Mouse (Mus musculus) thymus, adult 2 months (tissue): ENCODE data around the gene Klf17.

Experiments used
- CTCF ChIP-seq: fragments of 200-500 bp; IDR thresholded peaks from 2 replicates; pipeline ENCODE4 v1.5.1; 2012; ENCODE audit warnings: mild to moderate bottlenecking, control low read depth, low read length, moderate library complexity, borderline replicate concordance; ENCODE audit not compliant: control insufficient read depth, poor library complexity, insufficient read depth; ENCODE audit errors: extremely low read depth
- POLR2A ChIP-seq: fragments of 200-500 bp; IDR thresholded peaks from 2 replicates; pipeline ENCODE4 v1.6.1; 2012; ENCODE audit warnings: mild to moderate bottlenecking, low read length, control low read depth, moderate library complexity; ENCODE audit not compliant: control insufficient read depth, poor library complexity, insufficient read depth; ENCODE audit errors: extremely low read depth

- no peak for TF ChIP-seq CTCF
- no peak for TF ChIP-seq POLR2A
Observed at GRCm38 (mm10) chr4:117786963-117787362, 21.5 kb upstream of the Klf17 start.
